In genomic region chr2:167292151-167292591, GRCm38 (mm10) we compare ENCODE assay signal across 7 mouse cellular contexts. TPM values are rescaled to one million over a fixed set of nuclear protein-coding genes. Genes with fewer than 3 reads are reported as not detected.
DNase-seq lines count a peak whose midpoint lies in the region; ATAC-seq and TF ChIP-seq lines count a peak whose summit lies in the region.

No protein-coding gene starts in this region.

- no peaks in the 10 kb centered on the region for H3K9me3 ChIP-seq in lung, postnatal 0 days (ENCODE audit: low read length)
- H3K9me3 ChIP-seq in heart, embryonic 15.5 days (replicated peaks), result no peaks in the 10 kb centered on the region
- H3K9me3 ChIP-seq in liver, embryonic 12.5 days (replicated peaks), result no peaks in the 10 kb centered on the region

- H3K4me1 ChIP-seq in lung, postnatal 0 days (ENCODE audit: insufficient read depth, low read depth, low read length), result no peaks in the 10 kb centered on the region
- H3K4me1 ChIP-seq in heart, embryonic 15.5 days (replicated peaks), result peaks cover 16% of the 10 kb centered on the region
- H3K4me1 ChIP-seq in liver, embryonic 12.5 days, result peaks cover 45% of the 10 kb centered on the region

- no peaks in the 10 kb centered on the region for H3K27me3 ChIP-seq in lung, postnatal 0 days (replicated peaks; ENCODE audit: insufficient read depth, low read length)
- no peaks in the 10 kb centered on the region for H3K27me3 ChIP-seq in heart, embryonic 15.5 days
- H3K27me3 ChIP-seq in liver, embryonic 12.5 days (replicated peaks), result no peaks in the 10 kb centered on the region

- peak; percentile 41; the same call in 1 of the 2 replicates for ATAC-seq in lung, postnatal 0 days
- 0 out of 2 replicates have a peak, but pooled peaks have one; percentile 43 for ATAC-seq in heart, embryonic 15.5 days (replicated peaks; ENCODE audit: insufficient number of reproducible peaks, insufficient read depth, low FRiP score, low read depth)
- peak; percentile 91 for ATAC-seq in liver, embryonic 12.5 days
- no peak for ATAC-seq in megakaryocyte, adult 5-6 weeks (ENCODE audit: poor library complexity, severe bottlenecking)

- no peak for DNase-seq in lung, postnatal 0 days (ENCODE audit: low spot score)
- no peak for DNase-seq in lung, postnatal 14 days
- peak; percentile 64 for DNase-seq in c-Kit-positive CD71-positive TER-119-negative erythroid progenitor cells, embryonic 14.5 days (ENCODE audit: low read depth)
- DNase-seq in ovary, postnatal 14 days (ENCODE audit: low spot score), result no peak

- no peak overlapping the region for H3K27ac ChIP-seq in lung, postnatal 0 days (ENCODE audit: low read length)
- no peak overlapping the region for H3K27ac ChIP-seq in heart, embryonic 15.5 days
- H3K27ac ChIP-seq in liver, embryonic 12.5 days, result peak overlapping the region; percentile 90

- no peak overlapping the region for H3K4me3 ChIP-seq in lung, postnatal 0 days (ENCODE audit: low read depth, low read length)
- H3K4me3 ChIP-seq in heart, embryonic 15.5 days, result no peak overlapping the region
- H3K4me3 ChIP-seq in liver, embryonic 12.5 days, result peak overlapping the region; percentile 25

- TF ChIP-seq EP300 in lung, postnatal 0 days (IDR thresholded peaks at IDR 0.05), result no peak

- 72% methylated on average over 4 of the region's 4 CpGs for WGBS in lung, postnatal 0 days
- 58% methylated on average over 4 of the region's 4 CpGs for WGBS in heart, embryonic 15.5 days
- WGBS in liver, embryonic 12.5 days (ENCODE audit: insufficient replicate concordance), result 25% methylated on average over 4 of the region's 4 CpGs

- no peaks in the 10 kb centered on the region for H3K36me3 ChIP-seq in lung, postnatal 0 days (ENCODE audit: insufficient read depth, low read length)
- no peaks in the 10 kb centered on the region for H3K36me3 ChIP-seq in heart, embryonic 15.5 days
- H3K36me3 ChIP-seq in liver, embryonic 12.5 days, result no peaks in the 10 kb centered on the region

- no peak overlapping the region for H3K9ac ChIP-seq in lung, postnatal 0 days (replicated peaks; ENCODE audit: low read depth)
- no peak overlapping the region for H3K9ac ChIP-seq in heart, embryonic 15.5 days
- H3K9ac ChIP-seq in liver, embryonic 12.5 days, result peak overlapping the region; percentile 62

- TF ChIP-seq CTCF in lung, postnatal 0 days (IDR thresholded peaks at IDR 0.05), result no peak

- H3K4me2 ChIP-seq in lung, postnatal 0 days (replicated peaks; ENCODE audit: low read depth, low read length), result no peak overlapping the region
- no peak overlapping the region for H3K4me2 ChIP-seq in heart, embryonic 15.5 days
- H3K4me2 ChIP-seq in liver, embryonic 12.5 days, result peak overlapping the region; percentile 62

RNA-seq across cellular contexts. Expression of gene Ptgis, which starts 51.8 kb away (rescaled TPM):
- polyA plus RNA-seq in lung, postnatal 0 days (2015; fragmentation: Nextera tagmentation; extraction: Ambion mirVana), result 32.7 and 37.9 TPM in 2 replicates
- 22.5 and 25.7 TPM in 2 replicates for polyA plus RNA-seq in heart, embryonic 15.5 days (2015; fragmentation: Nextera tagmentation; extraction: Ambion mirVana)
- polyA plus RNA-seq in liver, embryonic 12.5 days (2016; fragmentation: Nextera tagmentation; extraction: Ambion mirVana), result 2.4 and 2.9 TPM in 2 replicates
- total RNA-seq in megakaryocyte, adult 5-6 weeks (2015), result not detected in 2 replicates
- total RNA-seq in megakaryocyte, adult 5-6 weeks (2017), result not detected in 2 replicates

RNA-seq across cellular contexts. Expression of gene B4galt5, which starts 56.8 kb away (rescaled TPM):
- polyA plus RNA-seq in lung, postnatal 0 days (2015; fragmentation: Nextera tagmentation; extraction: Ambion mirVana), result 10.3 and 12.2 TPM in 2 replicates
- polyA plus RNA-seq in heart, embryonic 15.5 days (2015; fragmentation: Nextera tagmentation; extraction: Ambion mirVana), result 11.7 and 12.7 TPM in 2 replicates
- polyA plus RNA-seq in liver, embryonic 12.5 days (2016; fragmentation: Nextera tagmentation; extraction: Ambion mirVana), result 8.1 and 9.9 TPM in 2 replicates
- 62.5 and 80.6 TPM in 2 replicates for total RNA-seq in megakaryocyte, adult 5-6 weeks (2015)
- total RNA-seq in megakaryocyte, adult 5-6 weeks (2017), result 52.4 and 67.3 TPM in 2 replicates
